Mouse (Mus musculus): Measurements from ENCODE around the gene 1700013F07Rik. TPM values are rescaled to one million over a fixed set of nuclear protein-coding genes. Genes with fewer than 3 reads are reported as not detected.

The 1700013F07Rik gene
- polyA plus RNA-seq, 1 experiment: 2.5 TPM

Other genes starting within 250 kb of the 1700013F07Rik start
- gene Mybphl, start 169.2 kb upstream of the 1700013F07Rik start, polyA plus RNA-seq (2012; rRNA removed): 0.15 TPM in 1 of 2 replicates, not detected in the other
- gene Psrc1, start 150.3 kb upstream of the 1700013F07Rik start, polyA plus RNA-seq (2012; rRNA removed): 1.2 and 1.5 TPM in 2 replicates
- 18.5 and 28.7 TPM in 2 replicates for gene Celsr2, start 118.6 kb upstream of the 1700013F07Rik start, polyA plus RNA-seq (2012; rRNA removed)
- 55.8 and 63.1 TPM in 2 replicates for gene Sars, start 88.9 kb upstream of the 1700013F07Rik start, polyA plus RNA-seq (2012; rRNA removed)
- gene 5330417C22Rik, start 2.4 kb downstream of the 1700013F07Rik start, polyA plus RNA-seq (2012; rRNA removed): 0.20 and 0.55 TPM in 2 replicates
- 8.1 and 14.6 TPM in 2 replicates for gene Tmem167b, start 28.3 kb downstream of the 1700013F07Rik start, polyA plus RNA-seq (2012; rRNA removed)
- gene Taf13, start 37.5 kb downstream of the 1700013F07Rik start, polyA plus RNA-seq (2012; rRNA removed): 6.2 and 6.6 TPM in 2 replicates
- 8.6 and 8.8 TPM in 2 replicates for gene Wdr47, start 57.1 kb downstream of the 1700013F07Rik start, polyA plus RNA-seq (2012; rRNA removed)
- gene Clcc1, start 119.8 kb downstream of the 1700013F07Rik start, polyA plus RNA-seq (2012; rRNA removed): 34.5 and 47.1 TPM in 2 replicates
- 2.7 and 2.8 TPM in 2 replicates for gene Gpsm2, start 188.2 kb downstream of the 1700013F07Rik start, polyA plus RNA-seq (2012; rRNA removed)
- gene Aknad1, start 205.5 kb downstream of the 1700013F07Rik start, polyA plus RNA-seq (2012; rRNA removed): 0.04 and 0.05 TPM in 2 replicates